Mouse (Mus musculus) neural tube, embryonic 12.5 days (tissue): ENCODE measurements at regions not wholly inside any gene's neighbourhood (a gene's known extent, or its start where the extent isn't known, plus 50 kb on each side); places are given as distances from the start of the nearest gene placed in this dataset.
A peak's percentile ranks its signal among the peaks of the same experiment; 100 is the strongest.

Experiments used
- ATAC-seq: fragments of 200-750 bp; cut with Nextera tagmentation; 2 replicates; pipeline ENCODE4 v1.8.0; 2017; ENCODE audit warnings: low read depth, mild to moderate bottlenecking, moderate TSS enrichment, moderate library complexity; ENCODE audit not compliant: low FRiP score
- H3K27ac ChIP-seq: fragments of 300-500 bp; sonication (generic); 2 replicates; pipeline ENCODE4 v1.5.1; 2016
- H3K27me3 ChIP-seq: fragments of 300-500 bp; sonication (generic); replicated peaks from 2 replicates; pipeline ENCODE4 v1.6.1; 2016; ENCODE audit warnings: mild to moderate bottlenecking
- H3K36me3 ChIP-seq: fragments of 300-500 bp; sonication (generic); 2 replicates; pipeline ENCODE4 v1.6.1; 2016; ENCODE audit warnings: mild to moderate bottlenecking
- H3K4me1 ChIP-seq: fragments of 300-500 bp; sonication (generic); 2 replicates; pipeline ENCODE4 v1.6.1; 2016
- H3K4me2 ChIP-seq: fragments of 300-500 bp; sonication (generic); replicated peaks from 2 replicates; pipeline ENCODE4 v1.6.1; 2016; ENCODE audit warnings: mild to moderate bottlenecking
- H3K4me3 ChIP-seq: fragments of 300-500 bp; sonication (generic); 2 replicates; pipeline ENCODE4 v1.5.1; 2016
- H3K9ac ChIP-seq: fragments of 300-500 bp; sonication (generic); 2 replicates; pipeline ENCODE4 v1.6.1; 2016; ENCODE audit warnings: mild to moderate bottlenecking
- H3K9me3 ChIP-seq: fragments of 300-500 bp; sonication (generic); 2 replicates; pipeline ENCODE4 v1.6.1; 2016; ENCODE audit warnings: mild to moderate bottlenecking
- WGBS: fragments of 180-500 bp; shearing (Covaris S2); methylation state at CpG from one replicate; pipeline ENCODE4 v1.1.7; 2016; 5-methylcytosine and 5-hydroxymethylcytosine counted together

- Histone ChIP-seq H3K27me3 (no peaks in the 10 kb centered on the region), H3K9ac (no peak overlapping the region), H3K9me3 (no peaks in the 10 kb centered on the region), H3K27ac (no peak overlapping the region), H3K4me1 (no peaks in the 10 kb centered on the region), H3K4me2 (no peak overlapping the region), H3K36me3 (no peaks in the 10 kb centered on the region), H3K4me3 (no peak overlapping the region)
- 90% methylated on average over 7 of the region's 7 CpGs for WGBS
- ATAC-seq = no peak
Observed at GRCm38 (mm10) chr13:53729848-53730247, 257.0 kb upstream of the Msx2 start.

- Histone ChIP-seq H3K9me3 (no peaks in the 10 kb centered on the region), H3K9ac (no peak overlapping the region), H3K27ac (no peak overlapping the region), H3K4me2 (no peak overlapping the region), H3K4me1 (no peaks in the 10 kb centered on the region), H3K36me3 (no peaks in the 10 kb centered on the region), H3K27me3 (no peaks in the 10 kb centered on the region), H3K4me3 (no peak overlapping the region)
- ATAC-seq = no peak
- WGBS = 83% methylated on average over 4 of the region's 4 CpGs
Observed at GRCm38 (mm10) chr13:53726031-53726430, 253.2 kb upstream of the Msx2 start.

GRCm38 (mm10) chr13:53722881-53723280, 250.0 kb upstream of the Msx2 start:
- ATAC-seq = no peak
- 45% methylated on average over 6 of the region's 6 CpGs for WGBS
- Histone ChIP-seq H3K9me3 (no peaks in the 10 kb centered on the region), H3K36me3 (no peaks in the 10 kb centered on the region), H3K4me3 (no peak overlapping the region), H3K27ac (no peak overlapping the region), H3K27me3 (no peaks in the 10 kb centered on the region), H3K4me1 (no peaks in the 10 kb centered on the region), H3K4me2 (no peak overlapping the region), H3K9ac (no peak overlapping the region)

- H3K36me3 ChIP-seq = no peaks in the 10 kb centered on the region
- 73% methylated on average over 9 of the region's 9 CpGs for WGBS
- H3K9me3 ChIP-seq = no peaks in the 10 kb centered on the region
- no peak overlapping the region for H3K4me2 ChIP-seq
- no peak overlapping the region for H3K9ac ChIP-seq
- no peaks in the 10 kb centered on the region for H3K4me1 ChIP-seq
- no peak for ATAC-seq
- no peaks in the 10 kb centered on the region; the same call in 1 of the 2 replicates for H3K27me3 ChIP-seq
- no peak overlapping the region for H3K4me3 ChIP-seq
- H3K27ac ChIP-seq = no peak overlapping the region
Observed at GRCm38 (mm10) chr13:53721038-53721463, 248.2 kb upstream of the Msx2 start.

- H3K36me3 ChIP-seq = no peaks in the 10 kb centered on the region
- WGBS = 91% methylated on average over 4 of the region's 4 CpGs
- ATAC-seq = no peak
Observed at GRCm38 (mm10) chr13:53717582-53717981, 244.7 kb upstream of the Msx2 start.

GRCm38 (mm10) chr13:53717086-53717485, 244.2 kb upstream of the Msx2 start:
- Histone ChIP-seq H3K27me3 (no peaks in the 10 kb centered on the region; the same call in 1 of the 2 replicates), H3K36me3 (no peaks in the 10 kb centered on the region), H3K4me2 (no peak overlapping the region), H3K4me3 (no peak overlapping the region), H3K4me1 (no peaks in the 10 kb centered on the region), H3K9ac (no peak overlapping the region), H3K27ac (no peak overlapping the region), H3K9me3 (no peaks in the 10 kb centered on the region)
- 95% methylated on average over 2 of the region's 2 CpGs for WGBS
- ATAC-seq = no peak

More at GRCm38 (mm10) chr13:53717582-53717981, 244.7 kb upstream of the Msx2 start:
- H3K27ac ChIP-seq = no peak overlapping the region
- H3K9me3 ChIP-seq = no peaks in the 10 kb centered on the region
- H3K27me3 ChIP-seq = no peaks in the 10 kb centered on the region; the same call in 1 of the 2 replicates
- no peak overlapping the region for H3K4me2 ChIP-seq
- no peaks in the 10 kb centered on the region for H3K4me1 ChIP-seq
- no peak overlapping the region for H3K4me3 ChIP-seq
- H3K9ac ChIP-seq = no peak overlapping the region

- Histone ChIP-seq H3K4me1 (no peaks in the 10 kb centered on the region), H3K9ac (no peak overlapping the region), H3K27ac (no peak overlapping the region), H3K36me3 (no peaks in the 10 kb centered on the region), H3K27me3 (no peaks in the 10 kb centered on the region), H3K4me2 (no peak overlapping the region), H3K4me3 (no peak overlapping the region), H3K9me3 (no peaks in the 10 kb centered on the region)
- ATAC-seq = no peak
- WGBS = 85% methylated on average over 10 of the region's 10 CpGs
Observed at GRCm38 (mm10) chr13:53709062-53709461, 236.2 kb upstream of the Msx2 start.

GRCm38 (mm10) chr13:53707548-53707947, 234.7 kb upstream of the Msx2 start:
- no peak overlapping the region for H3K4me3 ChIP-seq
- ATAC-seq = no peak
- no peak overlapping the region for H3K27ac ChIP-seq
- no peaks in the 10 kb centered on the region for H3K4me1 ChIP-seq
- H3K4me2 ChIP-seq = no peak overlapping the region
- no peaks in the 10 kb centered on the region for H3K36me3 ChIP-seq
- H3K9ac ChIP-seq = no peak overlapping the region
- no peaks in the 10 kb centered on the region for H3K9me3 ChIP-seq
- WGBS = 91% methylated on average over 17 of the region's 17 CpGs
- no peaks in the 10 kb centered on the region for H3K27me3 ChIP-seq

GRCm38 (mm10) chr13:53704104-53704503, 231.2 kb upstream of the Msx2 start:
- Histone ChIP-seq H3K4me2 (no peak overlapping the region), H3K9ac (no peak overlapping the region), H3K27ac (no peak overlapping the region), H3K27me3 (no peaks in the 10 kb centered on the region), H3K9me3 (no peaks in the 10 kb centered on the region), H3K4me1 (no peaks in the 10 kb centered on the region), H3K36me3 (no peaks in the 10 kb centered on the region), H3K4me3 (no peak overlapping the region)
- no peak for ATAC-seq
- WGBS = 88% methylated on average over 11 of the region's 11 CpGs

- Histone ChIP-seq H3K9me3 (no peaks in the 10 kb centered on the region), H3K4me2 (no peak overlapping the region), H3K4me1 (no peaks in the 10 kb centered on the region), H3K27me3 (no peaks in the 10 kb centered on the region), H3K4me3 (no peak overlapping the region), H3K36me3 (no peaks in the 10 kb centered on the region), H3K9ac (no peak overlapping the region), H3K27ac (no peak overlapping the region)
- ATAC-seq = no peak
- WGBS = 35% methylated on average over 3 of the region's 3 CpGs
Observed at GRCm38 (mm10) chr13:53700236-53700635, 227.4 kb upstream of the Msx2 start.

- H3K9me3 ChIP-seq = no peaks in the 10 kb centered on the region
- H3K4me2 ChIP-seq = no peak overlapping the region
- H3K4me1 ChIP-seq = no peaks in the 10 kb centered on the region
- no peaks in the 10 kb centered on the region for H3K36me3 ChIP-seq
- no peak overlapping the region for H3K4me3 ChIP-seq
- WGBS = 47% methylated on average over 6 of the region's 6 CpGs
- ATAC-seq = no peak
- no peak overlapping the region for H3K9ac ChIP-seq
- no peaks in the 10 kb centered on the region for H3K27me3 ChIP-seq
- no peak overlapping the region for H3K27ac ChIP-seq
Observed at GRCm38 (mm10) chr13:53697954-53698353, 225.1 kb upstream of the Msx2 start.

GRCm38 (mm10) chr13:53695385-53695784, 222.5 kb upstream of the Msx2 start:
- no peak overlapping the region for H3K9ac ChIP-seq
- H3K27me3 ChIP-seq = no peaks in the 10 kb centered on the region
- no peaks in the 10 kb centered on the region for H3K36me3 ChIP-seq
- no peak overlapping the region for H3K4me3 ChIP-seq
- H3K9me3 ChIP-seq = no peaks in the 10 kb centered on the region
- H3K4me1 ChIP-seq = no peaks in the 10 kb centered on the region
- no peak overlapping the region for H3K4me2 ChIP-seq
- H3K27ac ChIP-seq = no peak overlapping the region
- no peak for ATAC-seq
- WGBS = 61% methylated on average over 3 of the region's 3 CpGs

GRCm38 (mm10) chr13:53688934-53689333, 216.1 kb upstream of the Msx2 start:
- no peak overlapping the region for H3K27ac ChIP-seq
- H3K9me3 ChIP-seq = no peaks in the 10 kb centered on the region
- 56% methylated on average over 8 of the region's 8 CpGs for WGBS
- H3K4me1 ChIP-seq = no peaks in the 10 kb centered on the region
- peak overlapping the region; percentile 37 for H3K4me2 ChIP-seq
- H3K9ac ChIP-seq = no peak overlapping the region
- no peak overlapping the region for H3K4me3 ChIP-seq
- no peaks in the 10 kb centered on the region for H3K36me3 ChIP-seq
- H3K27me3 ChIP-seq = no peaks in the 10 kb centered on the region
- ATAC-seq = no peak
